Mouse (Mus musculus) olfactory bulb, adult 2 months (tissue): ENCODE measurements at regions not wholly inside any gene's neighbourhood (a gene's known extent, or its start where the extent isn't known, plus 50 kb on each side); places are given as distances from the start of the nearest gene placed in this dataset.

Experiments used
- CTCF ChIP-seq: fragments of 200-500 bp; IDR thresholded peaks from 2 replicates; pipeline ENCODE4 v1.5.1; 2012; ENCODE audit warnings: low read depth, mild to moderate bottlenecking, low read length, moderate library complexity; ENCODE audit not compliant: insufficient read depth
- POLR2A ChIP-seq: fragments of 200-500 bp; IDR thresholded peaks from 2 replicates; pipeline ENCODE4 v1.6.1; 2012; ENCODE audit warnings: mild to moderate bottlenecking, low read depth, low read length, moderate library complexity; ENCODE audit not compliant: insufficient read depth

- TF ChIP-seq POLR2A (no peak), CTCF (no peak)
These were observed 51.4 kb upstream of the Wnt11 start for GRCm38 (mm10) chr7:98783521-98783920.
